ENCODE assay signal across 29 mouse cellular contexts in genomic region chr1:126896895-126897294, GRCm38 (mm10).
DNase-seq lines count a peak whose midpoint lies in the region; ATAC-seq and TF ChIP-seq lines count a peak whose summit lies in the region.
"Had no signal": no experiment of that assay in that cellular context is flagged by ENCODE, and none has a peak within 500 bp of the region (broad histone marks: within the 10 kb centered on the region; RNA-seq: fewer than 3 reads in every experiment).

No protein-coding gene starts in this region.

- TF ChIP-seq CTCF in brain, embryonic 14.5 days (IDR thresholded peaks at IDR 0.05; ENCODE audit: borderline replicate concordance, extremely low read depth, insufficient read depth, insufficient read length) = no peak

- peaks cover 5% of the 10 kb centered on the region; the same call in 1 of the 2 replicates for H3K4me1 ChIP-seq in forebrain, embryonic 16.5 days (replicated peaks; ENCODE audit: control insufficient read depth, insufficient read depth, low read length)
- H3K4me1 ChIP-seq in forebrain, embryonic 10.5 days = no peaks in the 10 kb centered on the region; the same call in 1 of the 2 replicates
- peaks cover 12% of the 10 kb centered on the region for H3K4me1 ChIP-seq in midbrain, embryonic 13.5 days (replicated peaks)
- peaks cover 4% of the 10 kb centered on the region; the same call in 1 of the 2 replicates for H3K4me1 ChIP-seq in midbrain, embryonic 11.5 days (ENCODE audit: control insufficient read depth, insufficient read depth, low read length)
- H3K4me1 ChIP-seq: embryonic facial prominence, embryonic 10.5 days; embryonic facial prominence, embryonic 13.5 days had no signal

- H3K9ac ChIP-seq in forebrain, embryonic 16.5 days (replicated peaks; ENCODE audit: low read depth, low read length) = no peak overlapping the region
- no peak overlapping the region for H3K9ac ChIP-seq in midbrain, embryonic 13.5 days (replicated peaks)
- no peak overlapping the region for H3K9ac ChIP-seq in midbrain, embryonic 11.5 days (ENCODE audit: low read length)
- H3K9ac ChIP-seq: embryonic facial prominence, embryonic 13.5 days; hindbrain, embryonic 13.5 days had no signal

- H3K27me3 ChIP-seq in forebrain, embryonic 16.5 days (replicated peaks; ENCODE audit: control insufficient read depth, insufficient read depth, low read length) = no peaks in the 10 kb centered on the region
- no peaks in the 10 kb centered on the region for H3K27me3 ChIP-seq in forebrain, embryonic 10.5 days (ENCODE audit: poor library complexity, severe bottlenecking)
- H3K27me3 ChIP-seq in midbrain, embryonic 13.5 days = no peaks in the 10 kb centered on the region
- H3K27me3 ChIP-seq in midbrain, embryonic 11.5 days (ENCODE audit: control insufficient read depth, insufficient read depth, low read length) = no peaks in the 10 kb centered on the region
- H3K27me3 ChIP-seq: embryonic facial prominence, embryonic 13.5 days; hindbrain, embryonic 13.5 days; Patski had no signal

- no peak overlapping the region for H3K4me2 ChIP-seq in forebrain, embryonic 16.5 days (ENCODE audit: low read length)
- no peak overlapping the region for H3K4me2 ChIP-seq in midbrain, embryonic 13.5 days (replicated peaks)
- no peak overlapping the region for H3K4me2 ChIP-seq in midbrain, embryonic 11.5 days
- H3K4me2 ChIP-seq: embryonic facial prominence, embryonic 13.5 days; heart, embryonic 11.5 days; hindbrain, embryonic 13.5 days had no signal

- WGBS in forebrain, embryonic 16.5 days = 55% methylated on average over 4 of the region's 4 CpGs
- WGBS in forebrain, embryonic 10.5 days = 85% methylated on average over 4 of the region's 4 CpGs
- 72% methylated on average over 4 of the region's 4 CpGs for WGBS in midbrain, embryonic 13.5 days
- 85% methylated on average over 4 of the region's 4 CpGs for WGBS in midbrain, embryonic 11.5 days

- ATAC-seq in cerebellum, adult (ENCODE audit: insufficient number of reproducible peaks, low FRiP score, low TSS enrichment) = no peak
- peak; percentile 43; the same call in 1 of the 2 replicates for ATAC-seq in forebrain, embryonic 16.5 days
- 0 out of 2 replicates have a peak, but pooled peaks have one; percentile 11 for ATAC-seq in midbrain, embryonic 13.5 days
- ATAC-seq in midbrain, embryonic 11.5 days (ENCODE audit: low FRiP score) = no peak
- ATAC-seq in frontal cortex, adult (ENCODE audit: low TSS enrichment) = no peak
- ATAC-seq: hindbrain, postnatal 0 days; inflammation-experienced regulatory T-cells, adult 6 months; intestine, embryonic 16.5 days; Patski had no signal

- TF ChIP-seq POLR2A in brain, embryonic 14.5 days (IDR thresholded peaks at IDR 0.05; ENCODE audit: borderline replicate concordance, extremely low read depth, insufficient read depth, insufficient read length, poor library complexity, severe bottlenecking) = no peak

- no peak overlapping the region for H3K4me3 ChIP-seq in forebrain, embryonic 16.5 days (replicated peaks; ENCODE audit: low read length)
- no peak overlapping the region for H3K4me3 ChIP-seq in forebrain, embryonic 10.5 days
- H3K4me3 ChIP-seq in midbrain, embryonic 13.5 days (replicated peaks) = no peak overlapping the region
- no peak overlapping the region for H3K4me3 ChIP-seq in midbrain, embryonic 11.5 days (ENCODE audit: low read depth, low read length)
- H3K4me3 ChIP-seq: embryonic facial prominence, embryonic 10.5 days; embryonic facial prominence, embryonic 13.5 days; erythroblast, embryonic 14.5 days; heart, adult 2 months; hindbrain, embryonic 13.5 days had no signal

- no peaks in the 10 kb centered on the region for H3K9me3 ChIP-seq in forebrain, embryonic 16.5 days (ENCODE audit: control insufficient read depth, low read length)
- no peaks in the 10 kb centered on the region for H3K9me3 ChIP-seq in forebrain, embryonic 10.5 days
- no peaks in the 10 kb centered on the region for H3K9me3 ChIP-seq in midbrain, embryonic 13.5 days
- H3K9me3 ChIP-seq in midbrain, embryonic 11.5 days (ENCODE audit: control insufficient read depth, low read length) = no peaks in the 10 kb centered on the region
- H3K9me3 ChIP-seq: embryonic facial prominence, embryonic 10.5 days; embryonic facial prominence, embryonic 13.5 days; hindbrain, embryonic 13.5 days had no signal

- H3K27ac ChIP-seq in forebrain, embryonic 16.5 days (ENCODE audit: low read length) = no peak overlapping the region
- no peak overlapping the region for H3K27ac ChIP-seq in forebrain, embryonic 10.5 days
- H3K27ac ChIP-seq in midbrain, embryonic 13.5 days = no peak overlapping the region
- H3K27ac ChIP-seq in midbrain, embryonic 11.5 days (ENCODE audit: low read depth, low read length) = no peak overlapping the region
- H3K27ac ChIP-seq: embryonic facial prominence, embryonic 10.5 days; embryonic facial prominence, embryonic 13.5 days; heart, adult 2 months; hindbrain, embryonic 13.5 days; hindbrain, postnatal 0 days had no signal

- peak; percentile 20 to 27 for DNase-seq in cerebellum, postnatal 14 days
- no peak for DNase-seq in forebrain, embryonic 10.5 days (ENCODE audit: extremely low spot score, low spot score)
- no peak for DNase-seq in midbrain, embryonic 11.5 days (ENCODE audit: low spot score, missing footprints)
- DNase-seq in brain, embryonic 14.5 days (ENCODE audit: low read depth) = peak; percentile 57
- DNase-seq: adrenal gland, postnatal 10 days; adrenal gland, postnatal 36 days; B cell, adult 2 months; cerebellum, adult 18-20 months; cerebellum, adult 9-10 months; cerebellum, postnatal 36 days; embryo, embryonic 11 days; gastrocnemius, postnatal 10 days; gastrocnemius, postnatal 36 days; heart, adult 2 months; kidney, adult 18-20 months had no signal

- H3K36me3 ChIP-seq in forebrain, embryonic 16.5 days (ENCODE audit: control insufficient read depth, insufficient read depth) = no peaks in the 10 kb centered on the region
- no peaks in the 10 kb centered on the region for H3K36me3 ChIP-seq in forebrain, embryonic 10.5 days (replicated peaks)
- H3K36me3 ChIP-seq in midbrain, embryonic 13.5 days = no peaks in the 10 kb centered on the region
- H3K36me3 ChIP-seq in midbrain, embryonic 11.5 days (ENCODE audit: control insufficient read depth, insufficient read depth, low read length) = no peaks in the 10 kb centered on the region
- H3K36me3 ChIP-seq: embryonic facial prominence, embryonic 10.5 days; embryonic facial prominence, embryonic 13.5 days; G1E; hindbrain, embryonic 13.5 days had no signal

Comparison
In these comparisons a context has a peak if more than half of its experiments do, and no peak if none do; other contexts are left out.
1. ATAC-seq: peak in forebrain, embryonic 16.5 days (single experiment) and midbrain, embryonic 13.5 days (single experiment); none in cerebellum, adult (single experiment), midbrain, embryonic 11.5 days (single experiment) and frontal cortex, adult (single experiment).
2. DNase-seq: peak in cerebellum, postnatal 14 days (2 of 2) and brain, embryonic 14.5 days (single experiment); none in forebrain, embryonic 10.5 days (single experiment) and midbrain, embryonic 11.5 days (single experiment).